Mouse (Mus musculus): ENCODE measurements at regions not wholly inside any gene's neighbourhood (a gene's known extent, or its start where the extent isn't known, plus 50 kb on each side); places are given as distances from the start of the nearest gene placed in this dataset.

DNA sequence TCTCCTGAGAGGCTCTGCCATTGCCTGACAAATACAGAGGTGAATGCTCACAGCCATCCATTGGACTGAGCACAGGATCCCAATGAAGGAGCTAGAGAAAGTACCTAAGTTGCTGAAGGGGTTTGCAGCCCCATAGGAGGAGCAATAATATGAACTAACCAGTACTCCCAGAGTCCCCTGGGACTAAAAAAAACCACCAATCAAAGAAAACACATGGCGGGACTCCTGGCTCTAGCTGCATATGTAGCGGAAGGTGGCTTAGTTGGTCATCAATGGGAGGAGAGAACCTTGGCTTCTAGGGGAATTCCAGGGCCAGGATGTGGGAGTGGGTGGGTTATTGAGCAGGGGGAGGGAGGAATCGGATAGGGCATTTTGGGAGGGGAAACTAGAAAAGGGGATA is 207.8 kb downstream of the Otol1 start:
- DNase-seq (ENCODE audit: low read depth, low spot score) = no peak

DNA sequence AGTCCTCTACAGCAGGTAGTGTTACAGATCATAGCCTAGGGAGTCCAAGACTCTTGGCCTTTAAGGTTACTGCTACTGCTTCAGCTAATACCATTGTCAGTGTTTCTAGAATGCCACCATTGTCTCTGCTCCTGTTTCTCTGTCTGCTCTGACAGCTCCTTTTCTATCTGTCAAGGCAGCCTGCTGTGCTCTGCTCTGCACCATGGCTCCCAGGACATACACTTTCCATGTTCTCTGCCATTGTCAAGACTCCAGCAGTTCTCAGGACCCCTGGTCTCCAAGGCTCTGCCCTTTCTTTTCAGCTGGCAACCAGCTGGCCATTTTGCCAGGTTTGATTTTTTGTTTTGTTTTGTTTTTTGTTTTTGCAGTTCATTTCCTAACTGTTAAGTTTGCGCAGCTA is 208.7 kb downstream of the Otol1 start:
- no peak for DNase-seq (ENCODE audit: low read depth, low spot score)

DNA sequence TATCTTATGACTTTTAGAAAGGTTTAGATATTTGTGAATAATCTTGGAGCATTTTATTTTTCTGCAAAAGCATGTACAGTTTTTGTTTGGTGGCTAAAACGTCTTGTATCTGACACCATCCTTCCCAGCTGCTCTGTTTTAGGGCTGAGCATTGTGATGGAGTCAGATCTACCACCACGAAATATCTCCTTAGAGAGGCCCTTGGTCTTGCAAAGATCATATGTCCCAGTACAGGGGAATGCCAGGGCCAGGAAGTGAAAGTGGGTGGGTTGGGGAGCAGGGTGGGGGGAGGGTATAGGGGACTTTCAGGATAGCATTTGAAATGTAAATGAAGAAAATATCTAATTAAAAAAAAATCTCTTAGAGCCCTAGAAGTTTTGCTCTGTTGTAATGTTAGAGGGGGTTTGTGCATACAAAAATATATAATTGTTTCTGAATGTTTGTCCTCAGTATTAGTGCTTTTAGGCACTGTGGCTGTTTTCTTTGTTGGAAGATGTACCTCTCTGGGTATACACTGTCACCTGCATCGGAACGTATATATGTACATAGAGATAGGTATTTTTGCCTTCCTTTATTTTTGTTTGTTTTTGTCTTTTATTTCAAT is 211.4 kb downstream of the Otol1 start:
- no peak for DNase-seq (ENCODE audit: low read depth, low spot score)

DNA sequence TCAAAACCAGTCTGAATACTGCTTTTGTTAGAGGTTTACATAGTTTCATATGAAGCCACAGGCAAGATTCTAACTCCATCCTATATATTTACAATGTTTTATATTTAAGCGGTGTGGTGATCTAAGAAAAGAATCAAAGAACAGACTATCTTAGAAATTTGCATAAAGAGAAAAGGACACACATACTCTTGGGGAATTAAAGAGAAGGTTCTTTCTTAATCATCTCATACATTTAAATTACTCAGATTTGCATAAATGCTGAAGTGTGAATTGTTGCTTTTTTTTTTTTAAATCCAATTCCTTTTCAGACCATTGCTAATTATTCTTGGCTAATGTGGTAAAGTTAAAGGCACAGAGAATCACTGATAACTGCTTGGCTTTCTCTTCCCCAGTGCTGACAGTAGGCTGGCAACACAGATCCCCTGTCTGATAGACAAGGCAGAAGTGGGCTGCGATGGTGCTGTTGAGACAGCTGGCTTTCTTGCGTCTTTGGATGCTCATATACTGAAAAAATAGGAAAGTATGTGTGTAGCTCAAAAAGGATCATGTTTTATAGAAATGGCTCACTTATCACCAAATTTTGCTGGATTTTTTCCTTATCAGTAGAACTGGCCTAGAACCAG is 216.1 kb downstream of the Otol1 start:
- DNase-seq (ENCODE audit: low read depth, low spot score) = no peak

DNA sequence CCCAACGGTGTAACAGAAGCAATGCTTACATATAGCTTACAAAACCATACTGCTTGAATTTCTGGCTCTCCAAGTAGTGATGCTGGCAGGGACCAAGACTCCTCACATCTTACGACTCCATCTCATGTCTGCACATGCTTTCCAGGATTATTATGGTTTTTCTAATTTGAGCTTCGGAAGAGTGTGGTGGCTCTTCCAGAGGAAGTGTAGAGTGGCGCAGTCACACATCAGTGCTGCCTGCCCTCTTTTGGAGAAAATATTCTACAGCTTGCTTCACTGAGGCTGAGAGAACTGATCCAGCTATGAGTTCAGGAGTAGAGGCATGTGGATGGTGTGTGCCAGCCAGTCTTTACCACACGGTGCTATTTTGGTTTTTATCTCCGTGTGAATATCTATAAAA is 217.4 kb downstream of the Otol1 start:
- no peak for DNase-seq (ENCODE audit: low read depth, low spot score)

DNA sequence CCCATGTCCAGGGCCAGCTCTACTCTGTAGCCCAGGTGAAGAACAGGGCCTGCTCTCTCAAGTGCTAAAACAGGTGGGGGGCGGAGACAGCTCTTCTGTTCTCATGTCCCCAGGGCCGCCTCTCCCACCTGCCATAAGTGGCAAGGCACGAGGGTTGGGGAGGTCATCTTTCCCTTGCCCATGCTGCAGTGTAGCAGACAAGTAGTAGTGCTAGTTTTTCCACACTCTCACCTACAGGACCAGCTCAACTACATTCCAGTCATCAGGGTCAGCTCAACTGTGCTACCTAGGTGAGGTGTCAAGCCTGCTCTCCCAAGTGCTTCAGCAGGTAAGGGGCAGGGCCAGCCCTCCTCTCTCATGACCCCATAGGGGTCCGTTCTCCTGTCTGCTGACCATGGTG is 219.8 kb downstream of the Otol1 start:
- no peak for DNase-seq (ENCODE audit: low read depth, low spot score)

DNA sequence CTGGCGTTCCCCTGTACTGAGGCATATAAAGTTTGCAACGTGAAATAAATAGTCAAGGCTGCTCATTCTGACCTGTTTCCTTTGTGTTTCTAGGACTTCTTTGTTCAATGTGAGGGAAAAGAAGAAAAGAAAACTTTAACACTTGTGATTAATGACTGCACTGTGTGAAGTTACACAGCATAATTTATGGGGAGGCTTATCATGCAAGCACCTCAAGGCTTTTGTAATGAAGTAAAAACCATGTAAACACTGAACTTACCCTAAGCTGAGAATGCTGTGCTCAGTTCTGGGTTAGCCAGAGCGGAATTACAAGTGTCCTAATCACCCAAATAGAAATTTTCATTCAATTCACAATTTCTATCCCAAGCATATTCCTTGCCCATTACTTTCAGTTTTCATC is 241.2 kb downstream of the Otol1 start:
- DNase-seq (ENCODE audit: low read depth, low spot score) = no peak

DNA sequence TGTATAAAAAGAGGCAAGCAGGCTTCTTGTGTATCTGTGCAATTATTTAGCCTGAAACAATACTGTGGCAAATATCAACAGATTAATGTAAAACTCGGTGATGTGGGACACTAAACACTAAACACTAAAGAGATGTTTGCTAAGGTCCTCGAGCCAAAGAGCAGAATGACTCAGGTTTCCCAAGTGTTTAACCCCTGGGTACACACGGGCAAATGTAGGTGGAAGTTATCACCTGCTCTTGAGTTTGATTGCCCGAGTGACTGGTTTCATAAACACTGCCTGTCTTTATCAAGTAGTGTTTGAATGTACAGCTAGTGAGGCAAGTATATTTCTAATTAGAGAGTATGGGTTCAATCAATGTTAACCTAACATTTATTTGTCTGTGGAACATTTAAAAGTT is 242.5 kb downstream of the Otol1 start:
- no peak for DNase-seq (ENCODE audit: low read depth, low spot score)

DNA sequence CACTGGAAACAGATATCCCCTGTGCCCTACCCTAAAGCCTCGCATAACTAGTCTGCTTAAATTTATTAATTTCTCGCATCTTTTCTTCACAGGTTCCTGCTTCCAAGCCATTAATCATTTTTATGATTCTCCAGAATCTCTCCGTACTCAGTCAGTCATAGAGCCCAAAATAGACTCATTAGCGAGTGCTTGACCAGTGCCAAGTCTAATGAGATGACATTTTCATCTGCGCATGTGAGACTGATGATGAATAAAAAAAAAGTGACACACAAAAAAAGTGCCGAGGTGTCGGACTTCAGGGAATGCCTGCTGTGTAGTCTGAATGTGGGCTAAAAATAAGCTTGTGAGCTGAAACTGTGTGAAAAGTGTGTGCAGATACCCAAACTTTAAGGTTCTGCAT is 243.3 kb downstream of the Otol1 start:
- no peak for DNase-seq (ENCODE audit: low read depth, low spot score)

DNA sequence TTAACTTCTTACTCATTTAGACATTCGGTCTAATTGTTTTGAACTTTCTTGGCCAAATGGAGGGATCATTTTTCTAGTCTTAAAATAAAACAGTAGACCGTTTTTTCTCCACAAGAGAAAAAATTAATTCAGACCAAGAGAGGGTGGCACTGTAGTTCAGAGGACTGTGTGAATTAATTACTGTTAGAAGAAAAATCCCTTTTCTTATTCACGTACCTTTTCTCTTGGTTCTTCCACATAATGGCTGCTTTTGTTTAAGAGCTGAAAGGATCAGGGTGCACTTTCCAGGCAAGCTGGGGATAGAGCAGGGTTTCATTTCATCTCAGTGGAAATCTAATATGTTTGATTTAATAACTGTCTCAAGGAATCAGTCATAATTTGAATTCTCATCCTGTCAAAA is 255.9 kb downstream of the Otol1 start:
- no peak for DNase-seq (ENCODE audit: low read depth, low spot score)

DNA sequence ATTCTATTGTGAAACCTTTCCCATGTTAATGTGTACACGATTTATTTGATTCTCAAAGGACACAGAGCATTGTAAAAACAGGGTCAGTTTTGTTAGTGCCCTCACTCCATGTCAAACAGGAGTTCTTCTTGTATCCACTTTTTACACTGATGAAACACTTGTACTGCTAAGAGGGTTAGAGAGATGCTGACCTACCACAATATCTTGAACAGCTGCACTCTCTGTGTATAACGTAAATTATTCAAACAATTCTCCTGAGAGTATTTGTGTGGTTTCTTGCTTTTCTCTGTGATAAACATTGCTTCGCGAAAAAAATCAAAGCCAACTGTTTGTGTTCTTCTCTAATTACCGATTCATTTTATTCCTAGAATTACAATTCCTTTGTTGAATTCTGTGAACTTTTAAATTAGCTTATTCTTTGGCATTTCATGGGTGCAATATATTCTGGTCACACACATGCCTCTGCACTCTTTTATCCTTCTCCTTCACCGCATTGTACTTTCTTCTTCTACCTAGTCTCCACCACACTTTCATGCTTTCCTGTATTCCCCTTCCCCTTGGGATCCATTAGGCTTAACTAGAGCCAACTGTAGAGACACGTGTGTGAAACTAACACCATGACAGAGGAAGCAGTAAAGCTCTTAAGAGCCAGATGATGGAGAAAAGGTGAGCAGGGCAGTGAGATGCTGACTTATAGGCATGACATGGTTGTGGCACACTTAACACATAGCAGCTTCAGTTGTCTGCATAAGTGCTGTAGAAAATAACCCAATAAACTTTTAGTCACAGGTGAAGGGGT is 281.4 kb downstream of the Otol1 start:
- DNase-seq (ENCODE audit: low read depth, low spot score) = no peak

DNA sequence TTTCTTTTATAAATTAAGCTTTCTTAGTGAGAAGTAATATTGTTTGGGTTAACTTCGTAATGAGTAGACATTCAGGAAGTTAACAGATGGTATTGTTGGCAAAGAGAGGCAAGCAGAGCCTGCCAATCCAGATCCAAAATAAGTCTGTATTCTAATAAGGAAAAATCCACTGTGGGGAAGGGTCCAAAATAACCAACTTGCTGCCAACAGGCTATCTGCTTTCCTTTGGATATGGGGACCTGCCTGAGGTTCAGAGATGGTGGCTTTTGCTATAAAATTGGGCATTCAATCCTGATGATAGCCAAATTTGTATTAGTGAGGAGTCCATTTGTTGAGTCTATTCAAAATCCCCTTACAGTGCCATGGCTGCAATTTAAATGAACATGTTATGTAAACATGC is 300.1 kb downstream of the Otol1 start:
- DNase-seq (ENCODE audit: low read depth, low spot score) = peak; percentile 57

DNA sequence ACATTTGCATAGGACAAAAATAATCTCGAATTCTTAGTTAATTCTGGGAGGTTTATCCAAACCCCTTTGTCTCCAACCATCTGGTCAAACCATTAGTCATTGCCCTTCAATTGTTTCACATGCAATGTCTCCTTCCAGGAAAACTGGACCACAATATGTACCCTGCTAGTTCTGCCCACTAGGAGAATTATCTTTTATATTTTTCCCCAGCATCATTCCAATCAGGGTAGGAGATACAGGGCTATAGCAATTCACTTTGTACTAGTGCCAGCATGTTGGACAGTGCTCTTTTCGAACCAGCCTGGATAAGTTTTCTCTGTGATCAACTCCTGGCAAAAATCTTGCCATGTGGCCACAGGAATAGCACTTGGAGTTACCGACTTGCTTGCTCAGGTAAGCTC is 300.6 kb downstream of the Otol1 start:
- DNase-seq (ENCODE audit: low read depth, low spot score) = no peak

DNA sequence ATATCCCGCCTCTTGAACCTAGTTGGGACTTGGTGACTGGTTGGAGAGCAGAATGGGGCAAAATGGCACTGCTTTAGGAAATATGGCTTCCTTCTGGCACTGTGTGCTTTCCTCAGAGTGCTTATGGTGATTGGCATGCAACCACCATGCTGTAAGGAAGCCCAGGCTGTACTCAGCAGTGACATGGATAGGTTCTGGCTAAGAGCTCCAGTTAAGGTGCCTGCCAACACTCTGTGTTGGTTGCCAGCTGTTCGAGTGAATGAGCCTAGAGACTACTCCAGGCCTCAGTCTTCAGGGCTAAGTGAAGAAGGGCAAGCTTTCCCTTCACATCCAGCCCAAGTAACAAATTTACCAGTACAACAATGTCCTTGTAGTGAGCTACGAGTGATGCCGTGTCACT is 301.9 kb downstream of the Otol1 start:
- DNase-seq (ENCODE audit: low read depth, low spot score) = no peak

DNA sequence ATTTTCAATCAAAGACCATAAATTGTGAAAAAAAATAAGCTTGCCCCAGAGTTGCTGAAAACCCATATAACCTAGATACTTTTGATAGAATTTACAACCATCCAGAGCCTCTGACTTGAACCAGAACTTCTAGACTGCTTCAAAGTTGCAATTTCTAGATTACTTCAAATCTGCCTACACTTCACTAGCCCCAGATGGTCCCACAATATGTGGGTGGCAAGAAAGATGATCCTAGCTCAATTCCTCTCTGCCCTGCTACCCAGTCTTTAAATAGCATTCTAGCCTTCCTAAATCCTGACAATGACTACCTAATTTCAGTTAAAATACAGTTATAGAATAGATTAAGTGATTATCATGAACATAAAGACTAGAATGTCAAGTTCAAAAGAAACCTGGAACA is 303.6 kb downstream of the Otol1 start:
- DNase-seq (ENCODE audit: low read depth, low spot score) = no peak

DNA sequence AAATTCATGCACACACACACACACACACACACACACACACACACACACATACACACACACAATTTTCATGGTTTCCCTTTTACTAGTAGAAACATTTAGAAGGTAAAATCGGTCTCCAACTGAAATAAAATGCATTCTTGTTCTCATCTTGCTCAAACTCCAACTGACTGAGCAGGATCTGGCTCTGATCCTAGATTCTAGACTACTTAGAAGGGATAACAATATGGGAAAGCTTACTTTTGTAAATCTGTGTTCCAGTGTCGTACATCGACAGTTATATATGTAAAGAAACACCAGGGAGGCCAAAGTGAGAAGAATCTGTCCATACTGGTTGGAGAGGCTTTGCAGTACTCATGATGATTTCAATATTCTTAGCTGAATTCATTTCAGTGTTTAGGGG is 304.6 kb downstream of the Otol1 start:
- no peak for DNase-seq (ENCODE audit: low read depth, low spot score)

DNA sequence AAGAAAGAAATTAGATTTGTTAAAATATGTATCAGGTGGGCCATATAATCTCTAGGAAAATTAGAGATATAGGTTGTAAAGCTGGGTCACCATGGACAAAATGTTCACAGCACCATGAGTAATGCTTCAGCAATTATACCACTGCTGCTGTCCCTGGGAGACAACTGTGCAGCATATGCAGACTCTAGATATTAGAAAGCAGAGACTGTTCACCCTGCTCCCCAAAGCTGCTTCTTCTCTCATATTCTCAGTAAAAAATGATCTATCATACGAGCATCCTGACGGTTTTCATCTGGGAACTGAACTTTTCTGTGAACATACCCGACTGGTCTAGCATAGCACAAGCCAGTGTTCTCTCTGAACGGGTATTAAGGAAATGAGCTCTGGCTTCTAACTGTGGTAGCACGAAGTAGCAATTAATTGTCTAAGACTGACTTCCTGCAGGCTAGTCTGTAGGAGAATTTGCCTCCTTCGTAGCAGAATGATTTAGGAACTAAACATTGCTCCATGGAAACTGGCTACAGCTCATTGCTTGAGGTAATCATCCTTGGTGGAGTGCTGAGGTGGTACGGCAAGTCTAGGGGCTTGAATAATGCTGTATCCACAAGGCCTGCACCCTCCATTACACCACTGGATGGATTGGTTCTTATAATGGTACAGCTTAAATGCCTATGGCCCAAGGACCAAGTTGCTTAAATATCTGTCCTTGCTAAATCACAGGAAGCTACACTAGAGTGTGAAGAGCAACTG is 305.9 kb downstream of the Otol1 start:
- DNase-seq (ENCODE audit: low read depth, low spot score) = no peak

DNA sequence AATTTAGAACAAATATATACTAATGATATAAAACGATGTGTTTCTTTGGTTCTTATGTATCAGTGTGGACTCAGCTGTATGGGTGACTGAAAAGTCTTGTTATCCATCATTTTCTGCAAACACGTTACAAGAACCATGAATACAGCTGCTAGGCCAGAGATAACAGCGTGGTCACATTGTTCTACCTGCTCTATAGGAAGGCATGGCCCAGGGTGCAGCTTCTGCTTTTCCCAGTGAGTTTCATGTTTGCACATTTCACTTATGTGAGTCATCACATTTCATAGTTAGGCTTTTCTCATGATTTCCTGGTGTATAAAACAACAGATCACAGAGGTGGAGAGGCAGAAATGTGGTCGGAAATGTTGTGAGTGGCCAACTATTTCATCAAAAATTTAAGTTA is 306.8 kb downstream of the Otol1 start:
- DNase-seq (ENCODE audit: low read depth, low spot score) = no peak

DNA sequence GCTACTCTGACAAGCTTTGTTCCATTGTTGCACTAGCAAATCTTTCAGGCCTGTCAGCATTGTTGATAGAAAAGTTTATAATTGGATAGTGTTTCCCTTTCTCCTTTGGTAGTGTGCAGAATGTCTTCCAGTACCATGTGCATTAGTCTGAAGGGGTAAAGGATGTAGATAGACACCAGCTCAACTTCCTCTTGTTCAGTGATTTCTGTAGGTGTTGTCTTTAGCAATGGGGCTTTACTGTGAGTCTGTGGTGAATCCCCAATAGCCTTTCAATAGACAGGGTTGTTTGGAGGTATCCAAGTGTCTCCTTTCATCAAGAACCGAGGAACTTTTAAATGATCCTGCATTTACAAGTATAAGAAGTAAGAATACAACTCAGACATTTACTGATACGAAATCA is 311.0 kb downstream of the Otol1 start:
- DNase-seq (ENCODE audit: low read depth, low spot score) = no peak

DNA sequence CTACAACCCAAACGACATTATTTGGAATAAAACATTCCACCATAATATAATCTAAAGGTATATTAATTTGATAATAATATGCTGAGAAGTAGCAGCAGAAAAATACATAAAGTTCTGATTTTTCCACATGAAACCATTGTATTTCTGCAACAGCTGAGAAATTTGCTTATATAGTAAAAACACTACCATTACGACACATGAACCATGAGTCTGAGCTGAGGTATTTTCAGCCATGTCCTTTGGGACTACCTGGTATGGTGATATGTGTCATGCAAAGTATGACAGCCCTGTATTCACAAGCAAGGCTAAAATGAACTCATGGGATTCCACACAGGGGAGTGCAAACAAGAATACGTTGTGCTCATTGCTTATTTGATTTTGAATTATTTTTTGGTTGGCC is 311.7 kb downstream of the Otol1 start:
- no peak for DNase-seq (ENCODE audit: low read depth, low spot score)

DNA sequence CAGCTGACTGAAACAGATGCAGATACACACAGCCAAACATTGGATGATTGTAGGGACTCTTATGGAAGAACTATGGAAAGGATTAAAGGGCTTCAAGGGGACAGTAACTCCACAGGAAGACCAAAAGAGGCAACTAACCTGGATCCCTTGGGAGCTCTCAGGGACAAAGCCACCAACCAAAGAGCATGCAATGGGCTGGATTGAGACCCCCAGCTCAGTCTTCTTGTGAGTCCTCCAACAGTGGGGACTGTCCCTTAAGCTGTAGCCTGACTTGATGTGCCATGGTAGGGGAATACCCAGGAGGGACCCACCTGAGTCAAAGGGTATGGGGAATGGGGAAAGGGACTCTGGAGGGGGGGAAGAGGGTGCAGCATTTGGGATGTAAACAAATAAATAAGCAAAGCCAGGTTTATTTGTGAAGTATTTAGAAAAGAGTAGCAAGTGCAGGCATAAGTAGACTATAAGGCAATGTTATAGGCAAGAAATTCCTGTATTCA is 313.8 kb downstream of the Otol1 start:
- DNase-seq (ENCODE audit: low read depth, low spot score) = no peak

DNA sequence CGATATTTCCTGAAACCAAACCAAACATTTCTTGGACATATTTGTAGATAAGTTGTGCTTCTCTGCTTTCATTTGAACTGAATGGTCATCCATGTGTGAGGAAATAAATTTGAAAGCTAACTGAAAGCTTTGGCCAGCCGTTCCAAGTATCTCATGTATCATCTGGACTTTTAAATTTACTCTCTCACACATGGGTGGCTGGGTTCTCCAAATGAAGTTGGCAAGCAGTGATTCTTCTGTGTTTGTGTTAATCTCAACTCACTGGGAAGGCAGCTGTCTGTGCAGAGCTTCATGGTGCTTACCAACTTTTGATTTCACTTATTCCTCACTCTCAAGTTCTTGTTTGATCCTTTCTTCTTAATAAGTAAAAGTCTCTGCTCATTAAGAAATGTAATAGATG is 317.3 kb downstream of the Otol1 start:
- DNase-seq (ENCODE audit: low read depth, low spot score) = no peak

All from brain, embryonic 18.5 days (tissue).